Mouse (Mus musculus): ENCODE measurements around the gene Cdh3. TPM values are rescaled to one million over a fixed set of nuclear protein-coding genes. Genes with fewer than 3 reads are reported as not detected.
"Not testable (repeated sequence)": the region's sequence is repeated elsewhere in the genome, so short reads cannot be mapped to it uniquely, and the experiment has no call there.

Gene Cdh3
- total and polyA plus RNA-seq, 3 experiments = not detected

DNA sequence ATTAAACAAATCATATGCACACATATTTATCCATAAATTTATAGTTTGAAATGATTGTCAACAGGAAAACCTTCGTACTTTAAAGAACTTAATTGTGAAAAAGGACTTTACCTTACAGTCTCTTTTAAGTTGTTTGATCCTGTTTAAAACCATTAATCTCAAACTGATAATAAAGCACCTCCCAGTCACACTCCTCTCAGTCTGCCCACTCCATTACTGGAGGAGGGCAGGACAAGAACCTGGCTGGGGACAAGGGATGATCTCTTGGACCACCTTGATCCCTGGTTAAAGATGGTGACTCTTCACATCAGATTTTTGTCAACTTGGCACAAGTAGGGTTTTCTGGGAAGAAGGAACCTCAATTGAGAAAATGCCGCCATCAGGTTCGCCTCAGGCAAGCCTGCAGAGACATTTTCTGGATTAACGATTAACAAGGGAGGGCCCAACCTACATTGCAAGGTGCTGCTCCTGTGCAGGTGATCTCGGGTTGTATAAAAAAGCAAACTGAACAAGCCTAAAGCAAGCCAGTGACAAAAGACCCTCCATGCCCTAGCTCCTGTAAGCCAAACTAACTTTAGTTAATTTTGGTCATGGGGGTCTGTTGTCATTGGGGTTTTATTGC is 61.0 kb downstream of the Cdh3 start:
- H3K79me2 ChIP-seq (ENCODE audit: control insufficient read depth, insufficient read depth, low read length, poor library complexity) = no peaks in the 10 kb centered on the region
- no peaks in the 10 kb centered on the region; a peak in 1 of 4 replicates for H3K36me3 ChIP-seq (ENCODE audit: control insufficient read depth in 1 of 2, insufficient read depth in 2 of 2, low read length in 2 of 2)
- TF ChIP-seq ZKSCAN1 (IDR thresholded peaks at IDR 0.05; ENCODE audit: low read depth, low read length) (no peak), POLR2AphosphoS5 (IDR thresholded peaks at IDR 0.05; ENCODE audit: borderline replicate concordance, low read depth, low read length) (no peak), SMC3 (IDR thresholded peaks at IDR 0.05; ENCODE audit: low read depth, low read length) (no peak), MYB (IDR thresholded peaks at IDR 0.05; ENCODE audit: low read depth, low read length) (no peak), MAZ (IDR thresholded peaks at IDR 0.05; ENCODE audit: low read depth, low read length) (no peak), MEF2A (IDR thresholded peaks at IDR 0.05; ENCODE audit: extremely low read depth, insufficient replicate concordance, low read depth, low read length, poor library complexity, severe bottlenecking) (no peak), CTCF (IDR thresholded peaks at IDR 0.05 in 2 of 3, conservative IDR thresholded peaks at IDR 0.05 in 1 of 3; ENCODE audit: control insufficient read depth in 1 of 3, insufficient read depth in 1 of 3, low read depth in 2 of 3, low read length in 3 of 3, poor library complexity in 1 of 3, severe bottlenecking in 1 of 3) (no peak), ETS1 (IDR thresholded peaks at IDR 0.05; ENCODE audit: low read depth, low read length) (no peak), TCF12 (IDR thresholded peaks at IDR 0.05; ENCODE audit: low read depth, low read length) (no peak), RAD21 (IDR thresholded peaks at IDR 0.05; ENCODE audit: low read depth, low read length) (no peak), EP300 (IDR thresholded peaks at IDR 0.05; ENCODE audit: low read depth in 1 of 2, low read length in 2 of 2) (no peak), CHD1 (IDR thresholded peaks at IDR 0.05; ENCODE audit: low read depth, low read length) (no peak), RCOR1 (IDR thresholded peaks at IDR 0.05; ENCODE audit: low read depth, low read length) (no peak), ZC3H11A (IDR thresholded peaks at IDR 0.05; ENCODE audit: low read depth, low read length) (no peak), UBTF (IDR thresholded peaks at IDR 0.05; ENCODE audit: borderline replicate concordance, insufficient read depth, low read depth, low read length) (no peak), NELFE (IDR thresholded peaks at IDR 0.05; ENCODE audit: low read depth, low read length) (no peak), TBP (IDR thresholded peaks at IDR 0.05; ENCODE audit: low read depth, low read length) (no peak)
- no peaks in the 10 kb centered on the region; a peak in 2 of 4 replicates for H3K27me3 ChIP-seq (ENCODE audit: control insufficient read depth in 1 of 2, insufficient read depth in 2 of 2, low read length in 2 of 2)
- DNase-seq (ENCODE audit: low read depth, low spot score) = no peak
- H3K4me3 ChIP-seq (ENCODE audit: control insufficient read depth in 1 of 2, insufficient read depth in 1 of 2, low read depth in 2 of 2, low read length in 2 of 2) = no peak overlapping the region
- H3K4me1 ChIP-seq (ENCODE audit: control insufficient read depth in 1 of 2, insufficient read depth in 2 of 2, low read length in 2 of 2) = peaks cover 0 to 6% of the 10 kb centered on the region in 2 experiments; a peak in 2 of 4 replicates
- no peak overlapping the region for H3K27ac ChIP-seq (ENCODE audit: control insufficient read depth, low read depth, low read length)
- H3K9ac ChIP-seq (ENCODE audit: control insufficient read depth, low read depth, low read length, poor library complexity, severe bottlenecking) = no peak overlapping the region
- H3K9me3 ChIP-seq (replicated peaks; ENCODE audit: insufficient read depth, low read length) = no peaks in the 10 kb centered on the region

DNA sequence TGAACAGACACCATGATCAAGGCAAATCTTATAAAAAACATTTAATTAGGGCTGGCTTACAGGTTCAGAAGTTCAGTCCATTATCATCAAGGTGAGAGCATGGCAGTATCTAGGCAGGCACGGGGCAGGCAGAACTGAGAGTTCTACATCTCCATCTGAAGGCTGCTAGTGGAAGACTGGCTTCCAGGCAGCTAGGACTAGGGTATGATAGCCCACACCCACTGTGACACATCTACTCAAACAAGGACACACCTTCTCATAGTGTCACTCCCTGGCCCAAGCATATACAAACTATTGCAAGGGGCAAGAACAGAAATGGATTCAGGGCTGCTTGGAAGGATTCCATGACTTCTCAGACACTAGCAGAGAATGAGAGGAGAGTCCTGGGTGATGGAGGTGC is 61.5 kb downstream of the Cdh3 start:
- not testable (repeated sequence) for H3K27ac ChIP-seq (ENCODE audit: control insufficient read depth, low read depth, low read length); H3K4me3 ChIP-seq (ENCODE audit: control insufficient read depth in 1 of 2, insufficient read depth in 1 of 2, low read depth in 2 of 2, low read length in 2 of 2); H3K36me3 ChIP-seq (ENCODE audit: control insufficient read depth in 1 of 2, insufficient read depth in 2 of 2, low read length in 2 of 2); H3K9me3 ChIP-seq (replicated peaks; ENCODE audit: insufficient read depth, low read length); H3K79me2 ChIP-seq (ENCODE audit: control insufficient read depth, insufficient read depth, low read length, poor library complexity); H3K27me3 ChIP-seq (ENCODE audit: control insufficient read depth in 1 of 2, insufficient read depth in 2 of 2, low read length in 2 of 2); DNase-seq (ENCODE audit: low read depth, low spot score); H3K9ac ChIP-seq (ENCODE audit: control insufficient read depth, low read depth, low read length, poor library complexity, severe bottlenecking)
- H3K4me1 ChIP-seq (ENCODE audit: control insufficient read depth in 1 of 2, insufficient read depth in 2 of 2, low read length in 2 of 2) = peaks cover 0 to 10% of the 10 kb centered on the region in 2 experiments; a peak in 3 of 4 replicates

DNA sequence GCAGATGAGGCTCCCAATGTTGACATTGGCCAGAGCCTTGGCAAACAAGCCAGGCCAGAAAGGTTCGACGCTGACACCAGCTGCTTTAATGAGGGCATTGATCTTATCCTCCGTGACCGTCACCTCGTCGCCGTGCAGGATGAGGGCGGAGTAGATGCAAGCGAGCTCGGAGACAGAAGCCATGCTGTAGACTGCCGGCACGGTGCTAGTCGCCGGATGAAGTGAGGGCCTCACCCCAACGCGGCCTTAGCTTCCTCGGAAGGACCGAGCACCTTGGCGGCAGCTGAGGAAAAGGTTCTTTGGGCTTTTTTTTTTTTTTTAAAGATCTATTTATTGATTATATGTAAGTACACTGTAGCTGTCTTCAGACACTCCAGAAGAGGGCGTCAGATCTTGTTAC is 62.5 kb downstream of the Cdh3 start, which contains the start of gene Gm10073:
TSS of gene Gm10073 (minus strand) at position 294 of the 400 bp plus-strand sequence.
- not testable (repeated sequence) for H3K9ac ChIP-seq (ENCODE audit: control insufficient read depth, low read depth, low read length, poor library complexity, severe bottlenecking); H3K79me2 ChIP-seq (ENCODE audit: control insufficient read depth, insufficient read depth, low read length, poor library complexity); H3K27me3 ChIP-seq (ENCODE audit: control insufficient read depth in 1 of 2, insufficient read depth in 2 of 2, low read length in 2 of 2); H3K9me3 ChIP-seq (replicated peaks; ENCODE audit: insufficient read depth, low read length); H3K4me3 ChIP-seq (ENCODE audit: control insufficient read depth in 1 of 2, insufficient read depth in 1 of 2, low read depth in 2 of 2, low read length in 2 of 2); DNase-seq (ENCODE audit: low read depth, low spot score); H3K36me3 ChIP-seq (ENCODE audit: control insufficient read depth in 1 of 2, insufficient read depth in 2 of 2, low read length in 2 of 2); H3K27ac ChIP-seq (ENCODE audit: control insufficient read depth, low read depth, low read length)
- peaks cover 0 to 13% of the 10 kb centered on the region in 2 experiments; a peak in 3 of 4 replicates for H3K4me1 ChIP-seq (ENCODE audit: control insufficient read depth in 1 of 2, insufficient read depth in 2 of 2, low read length in 2 of 2)

All from MEL (cell line).